Mouse (Mus musculus) urinary bladder, adult 18-20 months (tissue): ENCODE results near the gene B2m.
A peak's percentile ranks its signal among the peaks of the same experiment; 100 is the strongest.
"Not testable (repeated sequence)": the region's sequence is repeated elsewhere in the genome, so short reads cannot be mapped to it uniquely, and the experiment has no call there.

Source experiments
- DNase-seq, 2 experiments: peaks; one replicate each; pipeline ENCODE4 v3.0.0; 2022; ENCODE audit warnings: low spot score in 2 of 2, mixed read lengths in 2 of 2

Gene B2m

GRCm38 (mm10) chr2:122147508-122148241 lies at the start of gene B2m:
TSS of gene B2m (plus strand) at chr2:122147686.
- DNase-seq: peak; percentile 91

- DNase-seq: not testable (repeated sequence)
These were observed 49.8 kb upstream of the B2m start for GRCm38 (mm10) chr2:122097686-122098085.

DNA sequence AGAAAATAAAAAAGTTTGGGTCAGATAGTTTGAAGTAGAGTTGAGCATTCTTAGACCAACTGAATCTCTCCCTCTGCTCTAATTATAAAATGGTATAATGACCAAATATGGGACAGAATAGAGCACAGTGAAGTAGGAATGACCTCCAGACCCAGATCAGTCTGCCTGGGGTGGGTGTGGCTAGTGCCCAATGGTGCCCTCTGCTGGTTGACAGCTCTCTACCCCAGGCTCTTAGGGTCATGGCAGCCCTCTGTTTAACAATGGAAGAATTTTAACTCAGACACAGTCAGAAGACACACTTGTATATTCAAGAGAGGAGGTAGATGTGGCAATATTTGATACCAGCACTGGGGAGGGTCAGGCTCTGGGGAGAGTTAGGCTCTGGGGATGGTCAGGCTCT lies 45.4 kb upstream of the B2m start:
- no peak for DNase-seq

GRCm38 (mm10) chr2:122108101-122108500 lies 39.4 kb upstream of the B2m start:
- no peak for DNase-seq

- DNase-seq: no peak
These were observed 37.8 kb upstream of the B2m start for GRCm38 (mm10) chr2:122109714-122110113.

GRCm38 (mm10) chr2:122116888-122117287 lies 30.6 kb upstream of the B2m start:
- DNase-seq: no peak

DNA sequence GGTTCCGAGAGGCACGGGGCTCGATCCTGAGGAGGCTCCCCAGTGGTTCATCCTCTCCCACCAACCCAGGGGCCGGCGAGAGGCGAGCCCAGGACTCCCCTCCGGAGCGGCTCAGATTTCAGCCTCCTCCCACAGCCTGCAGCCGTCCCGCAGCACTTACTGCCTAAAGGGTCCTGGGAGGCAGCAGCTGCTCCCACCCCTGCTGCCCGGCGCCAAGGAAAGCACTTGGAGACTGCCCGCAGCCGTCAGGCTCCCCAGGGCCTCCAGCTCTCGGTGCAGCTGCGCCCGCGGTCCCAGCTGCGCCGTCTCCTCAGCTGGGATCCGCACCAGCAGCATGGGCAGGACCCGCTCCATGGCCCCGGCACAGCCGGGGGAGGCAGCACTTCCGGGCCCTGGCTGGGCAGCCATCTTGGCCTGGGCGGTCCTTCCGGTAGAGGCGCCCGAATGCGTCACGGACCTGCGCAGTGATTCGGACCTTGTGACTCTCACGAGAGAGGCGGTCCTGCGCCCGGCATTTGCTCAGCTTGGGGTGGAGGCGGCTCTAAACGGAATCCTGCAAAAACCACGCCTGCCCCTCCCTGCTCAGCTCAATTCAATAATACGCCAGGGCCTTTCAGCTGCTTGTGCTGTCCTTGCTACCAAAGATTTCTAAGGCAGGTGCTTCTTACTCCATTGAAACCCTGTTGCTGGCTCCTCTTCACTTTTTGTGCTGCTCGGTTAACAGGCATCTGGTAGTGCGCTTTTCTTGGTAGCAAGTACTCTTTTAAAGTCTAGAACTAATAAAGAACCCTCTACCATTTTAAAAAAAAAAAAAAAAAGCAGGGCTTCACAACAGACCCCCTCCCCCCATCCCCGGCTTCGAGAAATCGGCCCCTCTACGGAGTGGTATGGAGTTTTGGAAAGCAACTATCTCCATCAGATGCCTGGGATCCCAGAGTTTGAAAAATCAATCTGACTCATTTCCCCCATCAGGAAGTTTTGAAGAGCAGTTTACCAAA lies 29.2 kb upstream of the B2m start, which contains the start of gene Spg11:
Gene Spg11 (minus strand): TSS at position 426 of the 998 bp plus-strand sequence.
- peak; percentile 93 to 97 for DNase-seq

GRCm38 (mm10) chr2:122125680-122126572 lies 21.6 kb upstream of the B2m start:
- DNase-seq: no peak

DNA sequence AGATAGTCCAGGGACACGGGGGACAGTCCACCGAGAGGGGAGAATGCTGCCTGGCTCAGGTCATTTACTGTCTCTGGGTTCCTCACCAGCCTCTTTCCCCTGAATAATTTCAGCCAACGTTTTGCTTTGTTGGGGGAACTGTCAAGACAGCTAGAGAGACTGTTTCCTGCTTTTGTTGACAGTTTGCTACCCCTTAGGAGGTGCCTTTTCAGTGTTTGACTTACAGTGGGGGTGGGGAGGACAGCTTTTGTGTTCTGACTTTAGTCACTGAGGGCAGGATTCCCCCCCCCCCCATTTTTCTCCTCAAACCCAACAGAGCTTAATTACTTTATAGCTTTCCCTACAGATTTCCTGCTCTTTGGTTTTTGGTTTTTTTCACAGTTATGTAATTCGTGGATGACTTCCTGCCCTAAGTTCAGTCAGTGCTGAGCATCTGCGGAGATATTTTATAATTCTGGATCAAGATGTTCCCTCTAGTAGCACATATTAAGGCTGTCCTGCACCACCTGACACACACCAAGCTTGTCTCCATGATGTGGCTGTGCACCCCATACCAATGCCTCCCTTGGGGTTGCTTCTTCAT lies 20.6 kb upstream of the B2m start:
- no peak for DNase-seq

GRCm38 (mm10) chr2:122127635-122128034 lies 19.9 kb upstream of the B2m start:
- DNase-seq: no peak

DNA sequence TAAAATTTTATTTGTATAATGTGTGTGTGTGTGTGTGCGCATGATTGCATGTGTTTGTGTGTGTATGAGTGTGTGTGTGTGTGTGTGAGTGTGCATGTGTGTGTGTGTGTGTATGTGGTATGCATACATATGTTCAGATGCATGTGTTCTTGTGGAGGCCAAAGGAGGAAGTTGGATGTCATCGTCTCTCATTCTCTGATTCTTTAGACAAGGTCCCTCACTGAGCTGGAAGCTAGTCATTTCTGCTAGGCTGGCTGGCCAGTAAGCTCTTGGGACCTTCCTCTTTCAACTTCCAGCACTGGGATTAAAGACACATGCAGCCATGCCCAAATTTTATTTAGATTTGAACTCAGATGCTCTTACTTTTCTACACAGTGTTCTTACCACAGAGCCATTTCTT lies 15.4 kb upstream of the B2m start:
- no peak for DNase-seq

DNA sequence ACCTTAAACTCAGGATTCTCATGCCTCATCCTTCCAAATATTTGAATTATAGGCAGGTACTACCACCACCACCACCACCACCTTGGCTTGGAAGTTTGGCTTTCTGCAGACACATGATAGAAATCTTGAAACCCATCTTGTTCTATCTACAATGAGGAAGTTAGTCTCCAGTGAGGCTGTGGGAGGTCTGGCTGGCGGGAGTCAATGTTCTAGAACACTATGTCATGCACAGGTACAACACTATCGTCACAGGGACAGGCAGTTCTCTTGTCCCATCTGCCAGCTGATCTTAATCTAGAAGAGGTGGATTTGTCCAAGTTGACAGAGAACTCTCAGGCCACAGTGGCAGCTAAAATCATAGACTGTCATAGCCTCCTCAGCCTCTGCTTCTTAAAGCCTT lies 14.9 kb upstream of the B2m start:
- DNase-seq: no peak

DNA sequence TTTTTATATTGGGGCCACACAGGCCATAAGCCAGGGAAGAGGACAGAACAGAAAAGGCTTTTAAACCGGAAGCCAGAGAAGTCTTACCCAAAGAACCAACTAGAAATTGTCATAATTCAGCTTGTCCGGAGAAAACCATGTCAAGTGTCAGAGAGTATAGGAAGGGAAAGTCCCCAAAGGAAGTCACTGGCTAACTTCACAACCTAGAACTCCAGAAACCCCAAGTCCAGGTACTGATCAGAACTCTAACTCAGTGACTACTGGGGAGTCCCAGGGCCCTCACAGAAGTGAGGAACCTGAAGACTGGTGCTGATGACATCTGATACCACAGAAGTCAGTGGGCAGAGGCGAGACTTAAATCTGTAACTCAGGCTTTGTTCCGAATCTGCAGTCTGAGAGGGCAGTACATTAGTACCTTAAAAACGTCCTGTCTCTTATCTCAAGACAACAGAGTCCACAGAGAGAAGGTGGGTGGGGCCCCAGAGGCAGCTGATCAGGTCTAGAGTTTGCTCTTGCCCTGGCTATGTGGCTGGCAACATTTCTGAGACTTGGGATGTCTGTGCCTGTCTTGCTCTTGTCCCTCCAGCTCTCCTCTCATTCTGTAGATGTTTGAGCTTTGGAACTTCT lies 9.5 kb upstream of the B2m start:
- DNase-seq: no peak

GRCm38 (mm10) chr2:122140815-122141214 lies 6.7 kb upstream of the B2m start:
- DNase-seq: no peak

GRCm38 (mm10) chr2:122141332-122141967 lies 6.0 kb upstream of the B2m start:
- no peak for DNase-seq

- DNase-seq: no peak
These were observed 4.4 kb upstream of the B2m start for GRCm38 (mm10) chr2:122143111-122143510.

DNA sequence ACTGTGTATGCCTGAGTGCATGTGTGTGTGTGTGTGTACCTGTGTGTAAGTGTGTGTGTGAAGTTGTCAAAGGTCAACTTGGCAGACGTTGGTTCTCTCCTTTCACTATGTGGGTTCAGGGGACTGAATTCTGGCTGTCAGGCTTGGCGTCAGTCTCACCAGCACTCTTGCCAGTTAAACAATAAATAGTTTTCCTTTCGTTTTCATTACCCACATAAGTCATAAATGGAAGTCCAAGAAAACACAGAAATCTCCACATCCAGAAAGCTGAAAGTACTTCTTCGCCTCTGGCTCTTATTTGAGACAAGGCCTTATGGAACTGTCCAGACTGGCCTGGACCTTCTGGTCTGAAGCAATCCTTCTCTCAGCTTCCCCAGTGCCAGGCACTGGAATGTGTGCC lies 1.7 kb upstream of the B2m start:
- DNase-seq: no peak

- no peak for DNase-seq
These were observed 799 bp upstream of the B2m start for GRCm38 (mm10) chr2:122146687-122147086.

GRCm38 (mm10) chr2:122148242-122148917 lies 894 bp downstream of the B2m start:
- DNase-seq: peak; percentile 16 to 26

- DNase-seq: no peak
These were observed 1.8 kb downstream of the B2m start for GRCm38 (mm10) chr2:122149316-122149715.
